Mouse (Mus musculus): ENCODE measurements around the gene Ung.

GRCm38 (mm10) chr5:114163117-114163696 is 33.0 kb downstream of the Ung start:
- TF ChIP-seq CTCF (IDR thresholded peaks at IDR 0.05; ENCODE audit: low read depth, low read length) = no peak
- TF ChIP-seq TAL1 (conservative IDR thresholded peaks at IDR 0.05; ENCODE audit: low read depth, low read length) = no peak
- TF ChIP-seq GATA2 (IDR thresholded peaks at IDR 0.05; ENCODE audit: borderline replicate concordance, low read depth, low read length) = no peak
- TF ChIP-seq POLR2AphosphoS5 (IDR thresholded peaks at IDR 0.05; ENCODE audit: insufficient replicate concordance, low read depth, low read length) = no peak
- TF ChIP-seq GATA1 (IDR thresholded peaks at IDR 0.05; ENCODE audit: borderline replicate concordance, low read length) = no peak
